Mouse (Mus musculus) lung, postnatal 10 days (tissue): ENCODE measurements around the gene Tbk1.

ENCODE experiments used
- DNase-seq: peaks from one replicate; pipeline ENCODE4 v3.0.0; 2021

Tbk1 gene

GRCm38 (mm10) chr10:121496616-121497015 is 90.0 kb downstream of the Tbk1 start:
- peak; percentile 74 for DNase-seq
